Mouse (Mus musculus) heart, embryonic 13.5 days (tissue): ENCODE measurements around the gene Sorl1. TPM values are rescaled to one million over a fixed set of nuclear protein-coding genes. Genes with fewer than 3 reads are reported as not detected.

Experiments used
- ATAC-seq: fragments of 200-750 bp; cut with Nextera tagmentation; 2 replicates; pipeline ENCODE4 v1.8.0; 2017; ENCODE audit warnings: moderate TSS enrichment; ENCODE audit not compliant: insufficient number of reproducible peaks, low FRiP score, low TSS enrichment; ENCODE audit errors: extremely low read depth
- H3K27ac ChIP-seq: fragments of 300-500 bp; sonication (generic); replicated peaks from 2 replicates; pipeline ENCODE4 v1.5.1; 2015; ENCODE audit warnings: moderate library complexity, mild to moderate bottlenecking, inconsistent platforms
- H3K27me3 ChIP-seq: fragments of 300-500 bp; sonication (generic); replicated peaks from 2 replicates; pipeline ENCODE4 v1.6.1; 2015; ENCODE audit warnings: mild to moderate bottlenecking, inconsistent platforms
- H3K36me3 ChIP-seq: fragments of 300-500 bp; sonication (generic); 2 replicates; pipeline ENCODE4 v1.6.1; 2015; ENCODE audit warnings: mild to moderate bottlenecking, inconsistent platforms
- H3K4me1 ChIP-seq: fragments of 300-500 bp; sonication (generic); 2 replicates; pipeline ENCODE4 v1.6.1; 2015; ENCODE audit warnings: inconsistent platforms
- H3K4me2 ChIP-seq: fragments of 300-500 bp; sonication (generic); 2 replicates; pipeline ENCODE4 v1.6.1; 2015; ENCODE audit warnings: inconsistent platforms, mild to moderate bottlenecking, moderate library complexity
- H3K4me3 ChIP-seq: fragments of 300-500 bp; sonication (generic); 2 replicates; pipeline ENCODE4 v1.5.1; 2015; ENCODE audit warnings: moderate library complexity, mild to moderate bottlenecking, inconsistent platforms
- H3K9ac ChIP-seq: fragments of 300-500 bp; sonication (generic); 2 replicates; pipeline ENCODE4 v1.6.1; 2015; ENCODE audit warnings: inconsistent platforms, mild to moderate bottlenecking, moderate library complexity
- H3K9me3 ChIP-seq: fragments of 300-500 bp; sonication (generic); 2 replicates; pipeline ENCODE4 v1.6.1; 2016; ENCODE audit warnings: inconsistent platforms
- WGBS: fragments of 180-500 bp; shearing (Covaris S2); methylation state at CpG from one replicate; pipeline ENCODE4 v1.1.7; 2015; ENCODE audit warnings: mixed read lengths; 5-methylcytosine and 5-hydroxymethylcytosine counted together
- polyA plus RNA-seq: library from polyadenylated mRNA; unstranded; fragments of >200 nt; fragmentation: Nextera tagmentation; extraction: Ambion mirVana; gene quantifications from 2 replicates; pipeline ENCODE4 v1.2.1, GENCODE M21; 2015

The Sorl1 gene
- polyA plus RNA-seq, 1 experiment from 2014 or later = 3.7 TPM

GRCm38 (mm10) chr9:41974661-41975060 lies 149.4 kb downstream of the Sorl1 start:
- H3K4me1 ChIP-seq = peaks cover 31% of the 10 kb centered on the region
- H3K4me3 ChIP-seq = no peak overlapping the region
- no peaks in the 10 kb centered on the region for H3K9me3 ChIP-seq
- no peak overlapping the region for H3K27ac ChIP-seq
- no peaks in the 10 kb centered on the region for H3K36me3 ChIP-seq
- H3K27me3 ChIP-seq = no peaks in the 10 kb centered on the region
- WGBS = 47% methylated on average over 3 of the region's 3 CpGs
- H3K4me2 ChIP-seq = no peak overlapping the region
- no peak overlapping the region for H3K9ac ChIP-seq
- ATAC-seq = no peak

GRCm38 (mm10) chr9:41973775-41974657 lies 150.1 kb downstream of the Sorl1 start:
- WGBS = 69% methylated on average over 25 of the region's 25 CpGs
- H3K9ac ChIP-seq = no peak overlapping the region
- ATAC-seq = no peak

DNA sequence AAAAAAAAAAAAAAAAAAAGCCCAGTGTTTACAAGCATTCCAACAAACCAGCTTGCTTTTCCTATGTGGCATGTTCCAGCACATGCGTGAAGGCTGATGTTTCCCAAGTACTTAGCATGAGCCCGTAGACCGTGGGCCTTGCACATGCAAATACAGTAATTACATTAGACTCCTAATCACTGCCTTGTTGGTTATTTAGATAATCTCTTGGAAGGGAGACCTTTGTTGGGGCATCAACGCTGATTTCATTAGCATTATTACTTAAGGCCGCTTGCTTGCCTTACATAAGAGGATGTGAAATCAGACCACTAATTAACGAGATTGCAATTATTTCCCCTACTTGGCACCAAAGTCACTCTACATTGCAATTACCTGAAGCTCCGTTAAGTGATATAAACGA lies 154.1 kb downstream of the Sorl1 start:
- no peaks in the 10 kb centered on the region for H3K9me3 ChIP-seq
- 86% methylated on average over 8 of the region's 8 CpGs for WGBS
- H3K4me3 ChIP-seq = no peak overlapping the region
- no peak overlapping the region for H3K9ac ChIP-seq
- H3K4me2 ChIP-seq = no peak overlapping the region
- peaks cover 8% of the 10 kb centered on the region for H3K36me3 ChIP-seq
- no peak overlapping the region for H3K27ac ChIP-seq
- no peak for ATAC-seq
- peaks cover 4% of the 10 kb centered on the region; the same call in 1 of the 2 replicates for H3K4me1 ChIP-seq
- H3K27me3 ChIP-seq = no peaks in the 10 kb centered on the region

More at GRCm38 (mm10) chr9:41973775-41974657, 150.1 kb downstream of the Sorl1 start:
- Histone ChIP-seq H3K4me3 (no peak overlapping the region), H3K9me3 (no peaks in the 10 kb centered on the region), H3K36me3 (peaks cover 6% of the 10 kb centered on the region), H3K4me2 (no peak overlapping the region), H3K4me1 (peaks cover 31% of the 10 kb centered on the region), H3K27ac (no peak overlapping the region), H3K27me3 (no peaks in the 10 kb centered on the region)

DNA sequence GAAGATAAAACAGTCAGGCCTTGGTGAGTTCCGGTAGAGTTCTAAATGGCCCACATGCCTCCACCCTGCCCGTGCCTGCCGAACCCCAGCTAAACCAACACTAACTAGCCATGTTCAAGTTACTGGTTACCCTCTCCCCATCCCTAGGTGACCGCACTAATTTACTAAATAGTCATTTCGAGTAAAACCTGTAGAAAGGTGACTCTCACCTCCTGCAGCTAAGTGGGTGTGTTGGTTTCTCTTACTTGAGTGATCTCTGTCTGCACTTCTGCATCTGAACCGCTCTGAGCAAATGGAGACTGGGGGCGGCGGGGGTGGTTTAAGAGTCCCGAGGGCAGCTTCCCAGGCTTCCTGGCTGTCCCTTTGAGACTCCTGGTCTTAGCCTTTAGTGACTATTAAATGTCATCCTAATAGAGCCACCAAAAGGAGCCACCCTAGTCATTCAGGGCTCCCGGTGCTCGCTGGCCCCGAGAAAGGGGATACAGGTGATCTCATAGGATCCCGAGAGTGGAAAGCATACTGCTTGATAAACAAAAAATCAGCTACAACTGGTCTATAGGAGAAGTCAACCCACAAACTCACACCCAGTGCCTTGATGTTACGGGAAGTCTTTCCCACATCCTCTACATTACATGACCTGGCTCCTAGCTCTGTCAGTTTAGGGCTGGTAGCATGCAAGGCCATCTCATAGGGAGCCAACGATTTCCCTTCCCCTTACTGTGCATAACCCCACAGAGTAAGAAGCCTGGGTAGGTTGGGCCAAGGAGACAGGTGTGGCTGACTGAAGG lies 155.2 kb downstream of the Sorl1 start:
- WGBS = 88% methylated on average over 15 of the region's 15 CpGs
- Histone ChIP-seq H3K36me3 (peaks cover 8% of the 10 kb centered on the region), H3K9ac (no peak overlapping the region), H3K27me3 (no peaks in the 10 kb centered on the region), H3K4me3 (no peak overlapping the region), H3K4me2 (no peak overlapping the region), H3K9me3 (no peaks in the 10 kb centered on the region), H3K4me1 (no peaks in the 10 kb centered on the region), H3K27ac (no peak overlapping the region)
- ATAC-seq = no peak

GRCm38 (mm10) chr9:41961274-41961673 lies 162.8 kb downstream of the Sorl1 start:
- 81% methylated on average over 10 of the region's 10 CpGs for WGBS
- H3K9me3 ChIP-seq = no peaks in the 10 kb centered on the region
- no peak overlapping the region for H3K4me2 ChIP-seq
- no peaks in the 10 kb centered on the region for H3K27me3 ChIP-seq
- H3K27ac ChIP-seq = no peak overlapping the region
- H3K4me3 ChIP-seq = no peak overlapping the region
- H3K9ac ChIP-seq = no peak overlapping the region
- H3K4me1 ChIP-seq = peaks cover 9% of the 10 kb centered on the region
- ATAC-seq = no peak
- no peaks in the 10 kb centered on the region for H3K36me3 ChIP-seq

DNA sequence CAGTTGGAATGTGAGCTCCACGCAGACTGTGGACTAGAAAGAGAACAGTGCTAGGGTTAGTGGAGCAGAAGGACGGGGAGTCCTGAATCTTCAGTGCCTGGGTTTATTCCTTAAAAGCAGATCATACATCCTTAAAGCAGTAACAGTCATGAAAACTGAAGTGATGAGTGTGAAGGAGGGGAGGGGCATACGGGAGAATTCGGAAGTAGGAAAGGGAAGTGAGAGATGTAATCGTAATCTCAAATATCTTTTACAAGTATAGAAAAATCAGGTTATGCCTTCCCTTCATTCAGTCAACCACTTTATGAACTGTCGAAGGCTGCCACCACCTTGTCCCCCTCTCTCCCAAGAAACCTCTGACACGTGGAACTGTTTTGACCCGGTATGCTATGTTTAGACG lies 165.8 kb downstream of the Sorl1 start:
- Histone ChIP-seq H3K27me3 (no peaks in the 10 kb centered on the region), H3K4me1 (peaks cover 4% of the 10 kb centered on the region), H3K9me3 (no peaks in the 10 kb centered on the region), H3K36me3 (no peaks in the 10 kb centered on the region), H3K9ac (no peak overlapping the region), H3K27ac (no peak overlapping the region), H3K4me2 (no peak overlapping the region), H3K4me3 (no peak overlapping the region)
- 66% methylated on average over 9 of the region's 9 CpGs for WGBS
- no peak for ATAC-seq

DNA sequence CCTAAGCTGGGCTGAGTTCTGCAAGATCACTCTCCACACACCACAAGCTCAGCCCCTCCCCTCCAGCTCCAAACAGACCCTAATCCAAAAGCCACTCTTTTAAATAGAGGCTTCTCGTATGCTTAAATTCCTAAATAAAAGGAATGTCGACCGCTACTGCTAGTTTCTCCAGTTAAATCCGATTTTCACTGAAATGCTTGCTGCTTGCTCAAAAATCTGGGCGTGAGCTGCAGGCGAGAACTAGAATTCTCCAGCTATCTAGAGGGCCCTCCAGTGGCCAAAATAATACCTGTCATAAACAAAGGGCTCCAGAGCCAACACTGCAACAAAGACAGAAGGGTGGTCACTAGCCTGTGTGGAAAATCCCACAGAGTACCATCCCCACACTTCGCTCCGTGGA lies 170.6 kb downstream of the Sorl1 start:
- WGBS = 9% methylated on average over 8 of the region's 8 CpGs
- Histone ChIP-seq H3K27me3 (no peaks in the 10 kb centered on the region), H3K36me3 (no peaks in the 10 kb centered on the region), H3K4me1 (peaks cover 29% of the 10 kb centered on the region), H3K27ac (peak overlapping the region; percentile 49), H3K4me2 (peak overlapping the region; percentile 54), H3K9me3 (no peaks in the 10 kb centered on the region), H3K9ac (peak overlapping the region; percentile 73), H3K4me3 (no peak overlapping the region)
- ATAC-seq = no peak

DNA sequence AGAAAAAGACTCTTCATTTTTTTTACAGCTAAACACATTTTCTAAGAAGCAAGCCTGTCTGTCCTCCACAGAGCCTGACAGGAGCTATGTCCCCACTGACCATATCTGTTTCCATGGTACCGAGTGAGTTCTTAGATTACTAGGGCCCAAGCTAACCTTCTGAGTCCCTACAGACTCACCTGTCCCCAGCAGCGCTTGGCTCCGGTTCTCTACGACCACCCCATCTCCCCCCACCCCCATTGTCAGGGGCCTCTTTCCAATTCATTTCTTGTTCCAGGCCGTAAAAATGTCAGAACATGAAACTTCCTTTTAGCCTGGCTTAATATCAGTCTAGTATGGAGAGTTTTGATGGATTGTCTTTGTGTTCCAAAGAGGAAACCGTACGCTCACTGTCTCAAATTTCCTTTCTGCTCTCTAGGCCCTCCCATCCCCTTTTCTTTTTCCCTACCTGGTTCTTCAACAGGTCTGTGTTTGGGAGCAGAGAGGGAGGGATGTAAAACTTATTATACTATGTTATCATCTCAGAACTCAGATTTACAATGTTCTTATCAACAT lies 171.4 kb downstream of the Sorl1 start:
- no peak for ATAC-seq
- peak overlapping the region; percentile 96; the same call in 1 of the 2 replicates for H3K27ac ChIP-seq
- no peaks in the 10 kb centered on the region for H3K9me3 ChIP-seq
- H3K4me2 ChIP-seq = no peak overlapping the region
- WGBS = 67% methylated on average over 7 of the region's 7 CpGs
- no peaks in the 10 kb centered on the region for H3K27me3 ChIP-seq
- H3K4me3 ChIP-seq = no peak overlapping the region
- no peak overlapping the region for H3K9ac ChIP-seq
- no peaks in the 10 kb centered on the region for H3K36me3 ChIP-seq
- H3K4me1 ChIP-seq = peaks cover 29% of the 10 kb centered on the region

DNA sequence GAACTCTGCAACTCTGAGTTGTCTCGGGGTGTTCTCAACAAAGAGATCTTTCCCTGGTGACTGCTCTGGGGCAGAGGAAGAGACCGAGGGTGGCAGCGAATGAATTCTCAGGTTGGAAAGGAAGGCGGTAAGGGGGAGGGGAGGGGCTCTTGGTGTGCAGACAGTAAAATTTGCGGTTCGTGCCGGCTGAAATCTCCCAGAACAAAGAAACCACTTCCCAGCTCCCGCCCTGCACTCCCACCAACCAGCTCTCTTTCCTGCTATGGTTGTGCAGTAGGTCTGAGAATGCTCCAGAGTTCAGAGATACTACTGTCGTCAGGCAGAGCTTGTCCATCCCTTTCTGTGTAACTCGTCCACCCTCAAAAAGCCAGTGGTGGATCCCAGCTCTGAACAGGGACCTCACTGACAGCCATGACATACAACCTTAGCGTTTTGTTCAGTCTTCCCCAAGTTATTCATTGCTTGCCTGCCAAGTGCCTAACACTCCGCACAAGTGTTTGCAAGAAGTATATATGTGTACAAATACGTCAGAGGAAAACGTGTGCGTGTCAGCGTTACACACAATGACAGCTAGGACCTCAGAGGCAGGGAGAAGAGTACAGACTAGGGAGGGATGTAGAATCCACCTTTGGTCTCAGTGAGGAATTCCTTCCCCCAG lies 172.5 kb downstream of the Sorl1 start:
- peaks cover 29% of the 10 kb centered on the region for H3K4me1 ChIP-seq
- no peaks in the 10 kb centered on the region for H3K36me3 ChIP-seq
- H3K27me3 ChIP-seq = no peaks in the 10 kb centered on the region
- peak overlapping the region; percentile 71 for H3K4me2 ChIP-seq
- ATAC-seq = peak; percentile 26; the same call in 1 of the 2 replicates
- peak overlapping the region; percentile 81 for H3K9ac ChIP-seq
- H3K4me3 ChIP-seq = peak overlapping the region; percentile 55
- WGBS = 17% methylated on average over 16 of the region's 16 CpGs
- H3K27ac ChIP-seq = peak overlapping the region; percentile 96
- no peaks in the 10 kb centered on the region for H3K9me3 ChIP-seq

DNA sequence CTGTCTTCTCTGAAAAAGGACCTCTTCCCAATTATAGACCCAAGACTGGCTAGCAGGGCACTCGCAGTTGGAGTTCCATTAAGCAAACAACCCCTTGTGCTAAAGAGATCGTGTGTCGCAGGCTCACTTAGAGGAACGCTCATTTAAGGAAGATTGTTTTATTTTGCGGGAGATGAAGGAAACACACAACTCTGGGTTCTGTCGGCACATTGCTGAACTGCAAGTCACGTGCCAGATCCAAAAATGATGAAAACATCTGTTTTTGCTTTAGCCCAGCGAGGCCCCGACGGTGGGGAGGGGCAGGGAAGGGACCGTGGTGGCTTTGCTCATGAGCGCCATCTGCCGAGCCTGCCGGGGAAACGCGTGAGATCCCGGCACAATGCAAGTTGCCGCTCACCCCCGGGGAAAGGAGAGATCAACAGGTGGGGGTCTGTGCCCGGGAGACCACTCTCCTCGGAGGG lies 173.1 kb downstream of the Sorl1 start:
- no peaks in the 10 kb centered on the region for H3K9me3 ChIP-seq
- peak overlapping the region; percentile 81 for H3K9ac ChIP-seq
- peaks cover 29% of the 10 kb centered on the region for H3K4me1 ChIP-seq
- H3K4me3 ChIP-seq = peak overlapping the region; percentile 55
- no peaks in the 10 kb centered on the region for H3K36me3 ChIP-seq
- under 1% methylated on average over 21 of the region's 21 CpGs for WGBS
- peak overlapping the region; percentile 96 for H3K27ac ChIP-seq
- ATAC-seq = peak; percentile 73; the same call in 1 of the 2 replicates
- no peaks in the 10 kb centered on the region for H3K27me3 ChIP-seq
- H3K4me2 ChIP-seq = peak overlapping the region; percentile 71
